Mouse (Mus musculus) stomach, embryonic 16.5 days (tissue): ENCODE results near the gene Ablim1. TPM values are rescaled to one million over a fixed set of nuclear protein-coding genes. Genes with fewer than 3 reads are reported as not detected.

Experiments
- ATAC-seq: fragments of 200-750 bp; cut with Nextera tagmentation; 2 replicates; pipeline ENCODE4 v1.8.0; 2017; ENCODE audit warnings: moderate number of reproducible peaks, moderate TSS enrichment; ENCODE audit not compliant: insufficient read depth, low FRiP score
- H3K27ac ChIP-seq: fragments of 300-500 bp; sonication (generic); 2 replicates; pipeline ENCODE4 v1.5.1; 2014; ENCODE audit warnings: low read length
- H3K27me3 ChIP-seq: fragments of 300-500 bp; sonication (generic); 2 replicates; pipeline ENCODE4 v1.6.1; 2014; ENCODE audit warnings: low read length, control low read depth, mixed read lengths; ENCODE audit not compliant: control insufficient read depth, insufficient read depth
- H3K36me3 ChIP-seq: fragments of 300-500 bp; sonication (generic); 2 replicates; pipeline ENCODE4 v1.6.1; 2014; ENCODE audit warnings: low read length; ENCODE audit not compliant: control insufficient read depth, insufficient read depth
- H3K4me1 ChIP-seq: fragments of 300-500 bp; sonication (generic); 2 replicates; pipeline ENCODE4 v1.6.1; 2014; ENCODE audit warnings: low read length, control low read depth, mixed read lengths; ENCODE audit not compliant: control insufficient read depth, insufficient read depth
- H3K4me2 ChIP-seq: fragments of 300-500 bp; sonication (generic); 2 replicates; pipeline ENCODE4 v1.6.1; 2014; ENCODE audit warnings: low read depth, low read length, mixed read lengths
- H3K4me3 ChIP-seq: fragments of 300-500 bp; sonication (generic); replicated peaks from 2 replicates; pipeline ENCODE4 v1.5.1; 2014; ENCODE audit warnings: mild to moderate bottlenecking, low read length
- H3K9ac ChIP-seq: fragments of 300-500 bp; sonication (generic); 2 replicates; pipeline ENCODE4 v1.6.1; 2014; ENCODE audit warnings: low read length
- H3K9me3 ChIP-seq: fragments of 300-500 bp; sonication (generic); replicated peaks from 2 replicates; pipeline ENCODE4 v1.6.1; 2016; ENCODE audit warnings: low read length, control low read depth; ENCODE audit not compliant: control insufficient read depth
- WGBS: fragments of 180-500 bp; shearing (Covaris S2); extraction: QIAGEN DNeasy Blood & Tissue Kit; methylation state at CpG from one replicate; pipeline ENCODE4 v1.1.7; 2014; 5-methylcytosine and 5-hydroxymethylcytosine counted together
- polyA plus RNA-seq: library from polyadenylated mRNA; unstranded; fragments of >200 nt; fragmentation: Nextera tagmentation; extraction: Ambion mirVana; gene quantifications from 2 replicates; pipeline ENCODE4 v1.2.1, GENCODE M21; 2015

The Ablim1 gene
- polyA plus RNA-seq, 1 experiment from 2014 or later: 66.5 TPM

- peaks cover 16% of the 10 kb centered on the region for H3K4me1 ChIP-seq
- no peak overlapping the region for H3K4me3 ChIP-seq
- H3K9ac ChIP-seq: no peak overlapping the region
- H3K27ac ChIP-seq: no peak overlapping the region
- no peaks in the 10 kb centered on the region for H3K9me3 ChIP-seq
- ATAC-seq: no peak
- 75% methylated on average over 15 of the region's 15 CpGs for WGBS
- H3K4me2 ChIP-seq: no peak overlapping the region
- no peaks in the 10 kb centered on the region for H3K27me3 ChIP-seq
- H3K36me3 ChIP-seq: no peaks in the 10 kb centered on the region
Observed at GRCm38 (mm10) chr19:57236647-57237046, 78.1 kb downstream of the Ablim1 start.

GRCm38 (mm10) chr19:57235931-57236330 is 78.8 kb downstream of the Ablim1 start:
- ATAC-seq: no peak
- H3K9ac ChIP-seq: no peak overlapping the region
- peaks cover 14% of the 10 kb centered on the region for H3K4me1 ChIP-seq
- H3K36me3 ChIP-seq: no peaks in the 10 kb centered on the region
- no peak overlapping the region for H3K27ac ChIP-seq
- no peak overlapping the region for H3K4me2 ChIP-seq
- no peaks in the 10 kb centered on the region for H3K9me3 ChIP-seq
- H3K27me3 ChIP-seq: no peaks in the 10 kb centered on the region
- 79% methylated on average over 2 of the region's 2 CpGs for WGBS
- no peak overlapping the region for H3K4me3 ChIP-seq

- no peaks in the 10 kb centered on the region for H3K4me1 ChIP-seq
- no peaks in the 10 kb centered on the region for H3K27me3 ChIP-seq
- H3K9ac ChIP-seq: no peak overlapping the region
- H3K9me3 ChIP-seq: no peaks in the 10 kb centered on the region
- ATAC-seq: no peak
- no peak overlapping the region for H3K4me2 ChIP-seq
- no peaks in the 10 kb centered on the region for H3K36me3 ChIP-seq
- H3K4me3 ChIP-seq: no peak overlapping the region
- WGBS: 63% methylated on average over 4 of the region's 4 CpGs
- H3K27ac ChIP-seq: no peak overlapping the region
Observed at GRCm38 (mm10) chr19:57230996-57231395, 83.7 kb downstream of the Ablim1 start.

GRCm38 (mm10) chr19:57229161-57229560 is 85.6 kb downstream of the Ablim1 start:
- H3K27me3 ChIP-seq: no peaks in the 10 kb centered on the region
- H3K27ac ChIP-seq: no peak overlapping the region
- H3K4me1 ChIP-seq: no peaks in the 10 kb centered on the region
- no peak overlapping the region for H3K9ac ChIP-seq
- H3K4me2 ChIP-seq: no peak overlapping the region
- no peaks in the 10 kb centered on the region for H3K9me3 ChIP-seq
- 86% methylated on average over 3 of the region's 3 CpGs for WGBS
- no peak overlapping the region for H3K4me3 ChIP-seq
- no peaks in the 10 kb centered on the region for H3K36me3 ChIP-seq
- ATAC-seq: no peak

GRCm38 (mm10) chr19:57228576-57228975 is 86.1 kb downstream of the Ablim1 start:
- Histone ChIP-seq H3K4me2 (no peak overlapping the region), H3K27me3 (no peaks in the 10 kb centered on the region), H3K9ac (no peak overlapping the region), H3K36me3 (no peaks in the 10 kb centered on the region), H3K27ac (no peak overlapping the region), H3K4me1 (no peaks in the 10 kb centered on the region), H3K4me3 (no peak overlapping the region), H3K9me3 (no peaks in the 10 kb centered on the region)
- 85% methylated on average over 4 of the region's 4 CpGs for WGBS
- ATAC-seq: no peak

DNA sequence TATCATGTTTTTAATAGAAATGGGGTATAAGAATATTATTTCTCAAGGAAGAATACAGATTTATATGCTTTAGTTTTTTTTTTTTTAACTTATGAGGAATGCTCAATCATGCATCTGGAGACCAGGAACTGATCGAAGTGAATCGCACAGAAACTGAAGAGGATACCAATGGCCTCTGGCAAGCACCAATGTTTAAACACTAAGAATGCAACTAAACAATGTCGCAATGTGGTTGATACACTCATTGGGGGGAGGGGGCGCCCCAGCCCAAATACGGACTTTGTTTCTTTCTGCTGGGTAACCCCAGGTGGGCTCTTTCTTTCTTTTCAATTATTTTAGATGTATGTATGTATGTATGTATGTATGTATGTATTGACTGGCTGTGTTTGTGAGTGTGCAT is 90.3 kb downstream of the Ablim1 start:
- H3K4me2 ChIP-seq: no peak overlapping the region
- no peak for ATAC-seq
- WGBS: 88% methylated on average over 5 of the region's 5 CpGs

GRCm38 (mm10) chr19:57223686-57224085 is 91.0 kb downstream of the Ablim1 start:
- Histone ChIP-seq H3K4me3 (no peak overlapping the region), H3K4me1 (peaks cover 5% of the 10 kb centered on the region; the same call in 1 of the 2 replicates), H3K9me3 (no peaks in the 10 kb centered on the region), H3K4me2 (no peak overlapping the region), H3K36me3 (no peaks in the 10 kb centered on the region), H3K27ac (no peak overlapping the region), H3K9ac (no peak overlapping the region), H3K27me3 (no peaks in the 10 kb centered on the region)
- ATAC-seq: no peak
- WGBS: 78% methylated on average over 3 of the region's 3 CpGs

More for the DNA sequence above, 90.3 kb downstream of the Ablim1 start:
- Histone ChIP-seq H3K4me1 (peaks cover 5% of the 10 kb centered on the region; the same call in 1 of the 2 replicates), H3K36me3 (no peaks in the 10 kb centered on the region), H3K27me3 (no peaks in the 10 kb centered on the region), H3K4me3 (no peak overlapping the region), H3K27ac (no peak overlapping the region), H3K9ac (no peak overlapping the region), H3K9me3 (no peaks in the 10 kb centered on the region)

- ATAC-seq: no peak
- H3K36me3 ChIP-seq: no peaks in the 10 kb centered on the region
- WGBS: 91% methylated on average over 6 of the region's 6 CpGs
Observed at GRCm38 (mm10) chr19:57222657-57223056, 92.1 kb downstream of the Ablim1 start.

GRCm38 (mm10) chr19:57221684-57222235 is 93.0 kb downstream of the Ablim1 start:
- H3K36me3 ChIP-seq: no peaks in the 10 kb centered on the region
- H3K27ac ChIP-seq: no peak overlapping the region
- 40% methylated on average over 7 of the region's 7 CpGs for WGBS
- no peak for ATAC-seq
- no peak overlapping the region for H3K9ac ChIP-seq
- no peaks in the 10 kb centered on the region for H3K27me3 ChIP-seq
- H3K4me2 ChIP-seq: no peak overlapping the region
- H3K4me3 ChIP-seq: no peak overlapping the region
- peaks cover 5% of the 10 kb centered on the region; the same call in 1 of the 2 replicates for H3K4me1 ChIP-seq
- no peaks in the 10 kb centered on the region for H3K9me3 ChIP-seq

More at GRCm38 (mm10) chr19:57222657-57223056, 92.1 kb downstream of the Ablim1 start:
- H3K4me3 ChIP-seq: no peak overlapping the region
- H3K4me2 ChIP-seq: no peak overlapping the region
- no peak overlapping the region for H3K27ac ChIP-seq
- H3K4me1 ChIP-seq: peaks cover 5% of the 10 kb centered on the region; the same call in 1 of the 2 replicates
- H3K9me3 ChIP-seq: no peaks in the 10 kb centered on the region
- H3K9ac ChIP-seq: no peak overlapping the region
- H3K27me3 ChIP-seq: no peaks in the 10 kb centered on the region
